Mouse (Mus musculus) embryonic facial prominence, embryonic 14.5 days (tissue): ENCODE measurements around the gene Ush1g. TPM values are rescaled to one million over a fixed set of nuclear protein-coding genes. Genes with fewer than 3 reads are reported as not detected.

Experiments
- ATAC-seq: fragments of 200-750 bp; cut with Nextera tagmentation; 2 replicates; pipeline ENCODE4 v1.8.0; 2017; ENCODE audit warnings: low read depth, moderate number of reproducible peaks, moderate TSS enrichment
- DNase-seq: peaks from one replicate; pipeline ENCODE4 v3.0.0-alpha.2; 2015; ENCODE audit warnings: low spot score
- H3K27ac ChIP-seq: fragments of 300-500 bp; sonication (generic); replicated peaks from 2 replicates; pipeline ENCODE4 v1.5.1; 2014; ENCODE audit warnings: low read depth, mild to moderate bottlenecking, low read length, moderate library complexity
- H3K27me3 ChIP-seq: fragments of 300-500 bp; sonication (generic); replicated peaks from 2 replicates; pipeline ENCODE4 v1.6.1; 2014; ENCODE audit warnings: low read length; ENCODE audit not compliant: control insufficient read depth, insufficient read depth
- H3K36me3 ChIP-seq: fragments of 300-500 bp; sonication (generic); 2 replicates; pipeline ENCODE4 v1.6.1; 2014; ENCODE audit warnings: low read length, mixed read lengths; ENCODE audit not compliant: control insufficient read depth, insufficient read depth
- H3K4me1 ChIP-seq: fragments of 300-500 bp; sonication (generic); 2 replicates; pipeline ENCODE4 v1.6.1; 2014; ENCODE audit warnings: antibody characterized with exemption, low read length; ENCODE audit not compliant: control insufficient read depth, insufficient read depth
- H3K4me2 ChIP-seq: fragments of 300-500 bp; sonication (generic); 2 replicates; pipeline ENCODE4 v1.6.1; 2014; ENCODE audit warnings: low read depth, mild to moderate bottlenecking, low read length, moderate library complexity, mixed read lengths
- H3K4me3 ChIP-seq: fragments of 300-500 bp; sonication (generic); 2 replicates; pipeline ENCODE4 v1.5.1; 2014; ENCODE audit warnings: low read depth, mild to moderate bottlenecking, low read length
- H3K9ac ChIP-seq: fragments of 300-500 bp; sonication (generic); 2 replicates; pipeline ENCODE4 v1.6.1; 2014; ENCODE audit warnings: low read depth, mild to moderate bottlenecking, low read length, moderate library complexity, mixed read lengths
- H3K9me3 ChIP-seq: fragments of 300-500 bp; sonication (generic); 2 replicates; pipeline ENCODE4 v1.6.1; 2016; ENCODE audit warnings: low read length; ENCODE audit not compliant: control insufficient read depth
- WGBS: fragments of 180-500 bp; shearing (Covaris S2); extraction: QIAGEN DNeasy Blood & Tissue Kit; methylation state at CpG from one replicate; pipeline ENCODE4 v1.1.7; 2014; 5-methylcytosine and 5-hydroxymethylcytosine counted together
- polyA plus RNA-seq: library from polyadenylated mRNA; unstranded; fragments of >200 nt; fragmentation: Nextera tagmentation; extraction: Ambion mirVana; gene quantifications from 2 replicates; pipeline ENCODE4 v1.2.1, GENCODE M21; 2014

Gene Ush1g
- polyA plus RNA-seq = not detected in 2 replicates

- peaks cover 77% of the 10 kb centered on the region for H3K27me3 ChIP-seq
- peak; percentile 70 for ATAC-seq
- H3K4me2 ChIP-seq = 0 out of 2 replicates have a peak within 1 kb of the TSS, but pooled peaks have one; percentile 7
- H3K4me1 ChIP-seq = no peaks in the 10 kb centered on the region
- no peaks in the 10 kb centered on the region for H3K9me3 ChIP-seq
- 4% methylated on average over 33 of the region's 35 CpGs for WGBS
- no peaks in the 10 kb centered on the region for H3K36me3 ChIP-seq
- peak within 1 kb of the TSS; percentile 5; the same call in 1 of the 2 replicates for H3K4me3 ChIP-seq
- no peak within 1 kb of the TSS for H3K27ac ChIP-seq
- DNase-seq = peak; percentile 56
- peak within 1 kb of the TSS; percentile 19; the same call in 1 of the 2 replicates for H3K9ac ChIP-seq
These were observed at the start of gene Ush1g for GRCm38 (mm10) chr11:115321906-115322693. TSS of gene Ush1g (minus strand) at chr11:115322041.

DNA sequence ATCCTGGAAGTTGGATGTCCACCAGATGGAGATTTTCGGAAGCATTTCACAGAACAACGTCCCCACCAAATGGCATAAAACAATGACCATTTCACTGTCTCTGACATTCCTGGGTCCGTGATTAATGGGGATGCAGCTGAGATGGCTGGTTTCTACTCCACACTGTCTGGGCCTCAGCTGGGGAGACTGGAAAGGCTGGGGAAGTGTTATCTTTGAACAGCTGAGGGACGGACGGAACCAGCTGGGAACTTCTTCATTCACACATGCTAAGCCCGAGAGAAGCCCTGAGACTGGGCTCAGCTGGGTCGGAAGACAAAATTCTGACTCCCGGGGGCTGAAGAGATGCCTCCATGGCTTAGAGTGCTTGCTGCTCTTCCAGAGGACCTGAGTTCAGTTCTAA is 49.5 kb upstream of the Ush1g start:
- ATAC-seq (no peak), DNase-seq (no peak)
- H3K27me3 ChIP-seq = peaks cover 63% of the 10 kb centered on the region
- WGBS = 64% methylated on average over 8 of the region's 8 CpGs
- H3K36me3 ChIP-seq = no peaks in the 10 kb centered on the region
- H3K27ac ChIP-seq = no peak overlapping the region
- no peak overlapping the region for H3K4me3 ChIP-seq
- no peak overlapping the region; the same call in 1 of the 2 replicates for H3K9ac ChIP-seq
- H3K4me2 ChIP-seq = no peak overlapping the region
- H3K9me3 ChIP-seq = no peaks in the 10 kb centered on the region
- peaks cover 16% of the 10 kb centered on the region; the same call in 1 of the 2 replicates for H3K4me1 ChIP-seq

- no peak overlapping the region for H3K4me3 ChIP-seq
- H3K4me1 ChIP-seq = peaks cover 18% of the 10 kb centered on the region; the same call in 1 of the 2 replicates
- DNase-seq (no peak), ATAC-seq (no peak)
- no peak overlapping the region for H3K4me2 ChIP-seq
- H3K9me3 ChIP-seq = no peaks in the 10 kb centered on the region
- WGBS = 61% methylated on average over 7 of the region's 7 CpGs
- H3K27ac ChIP-seq = no peak overlapping the region
- no peaks in the 10 kb centered on the region for H3K36me3 ChIP-seq
- no peak overlapping the region for H3K9ac ChIP-seq
- H3K27me3 ChIP-seq = peaks cover 64% of the 10 kb centered on the region
These were observed 48.5 kb upstream of the Ush1g start for GRCm38 (mm10) chr11:115370368-115370767.

- Histone ChIP-seq H3K9ac (peak within 1 kb of the TSS; percentile 62), H3K9me3 (no peaks in the 10 kb centered on the region), H3K4me3 (peak within 1 kb of the TSS; percentile 46), H3K27ac (no peak within 1 kb of the TSS), H3K4me1 (peaks cover 12% of the 10 kb centered on the region; the same call in 1 of the 2 replicates), H3K36me3 (no peaks in the 10 kb centered on the region), H3K4me2 (peak within 1 kb of the TSS; percentile 79), H3K27me3 (peaks cover 47% of the 10 kb centered on the region)
- 1% methylated on average over 14 of the region's 39 CpGs for WGBS
- ATAC-seq (peak; percentile 68), DNase-seq (peak; percentile 86)
These were observed 45.6 kb upstream of the Ush1g start, which contains the start of gene Hid1 for GRCm38 (mm10) chr11:115367395-115367944. TSS of gene Hid1 (minus strand) at chr11:115367756.

GRCm38 (mm10) chr11:115366706-115367394 is 45.0 kb upstream of the Ush1g start:
- H3K9me3 ChIP-seq = no peaks in the 10 kb centered on the region
- no peaks in the 10 kb centered on the region for H3K36me3 ChIP-seq
- DNase-seq (no peak), ATAC-seq (peak; percentile 38; the same call in 1 of the 2 replicates)
- H3K4me2 ChIP-seq = peak overlapping the region; percentile 79
- H3K9ac ChIP-seq = peak overlapping the region; percentile 62
- peaks cover 47% of the 10 kb centered on the region for H3K27me3 ChIP-seq
- no peak overlapping the region for H3K27ac ChIP-seq
- 3% methylated on average over 20 of the region's 28 CpGs for WGBS
- peak overlapping the region; percentile 46 for H3K4me3 ChIP-seq
- H3K4me1 ChIP-seq = peaks cover 12% of the 10 kb centered on the region; the same call in 1 of the 2 replicates

DNA sequence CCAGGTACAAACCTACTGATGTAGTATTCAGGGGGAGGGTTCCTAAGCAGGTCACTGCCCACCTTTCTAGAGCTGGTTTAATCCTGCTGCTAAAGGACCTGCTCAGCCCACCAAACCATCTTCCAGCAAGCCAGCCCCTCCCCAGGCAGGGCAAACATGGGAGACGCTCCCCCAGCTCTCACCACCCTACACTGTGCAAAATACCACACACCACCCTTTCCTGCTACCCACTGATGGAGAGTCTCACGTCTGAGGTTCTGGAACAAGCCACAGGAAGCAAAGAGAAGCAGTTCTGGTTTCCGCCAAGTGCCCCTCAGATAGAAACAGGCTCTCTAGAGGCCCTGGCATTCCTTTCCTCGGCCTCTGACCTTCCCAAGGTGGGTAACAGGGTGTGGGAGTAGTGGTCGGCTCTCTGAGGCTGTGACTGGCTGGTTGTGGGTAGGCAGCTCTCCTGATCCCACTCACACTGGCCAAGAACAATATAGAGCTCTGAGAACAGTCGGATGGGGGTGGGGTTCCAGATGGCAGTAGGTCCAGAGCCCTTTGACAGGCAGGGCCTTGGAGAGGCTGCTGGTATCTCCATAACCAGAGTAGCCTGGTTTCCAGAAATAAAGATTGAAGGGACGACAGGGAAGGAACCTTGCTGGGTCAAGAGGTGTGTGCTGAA is 44.3 kb upstream of the Ush1g start:
- ATAC-seq (peak; percentile 27; the same call in 1 of the 2 replicates), DNase-seq (no peak)
- Histone ChIP-seq H3K4me2 (peak overlapping the region; percentile 79; the same call in 1 of the 2 replicates), H3K27ac (no peak overlapping the region), H3K9me3 (no peaks in the 10 kb centered on the region), H3K36me3 (no peaks in the 10 kb centered on the region), H3K4me3 (peak overlapping the region; percentile 46; the same call in 1 of the 2 replicates), H3K9ac (no peak overlapping the region), H3K4me1 (peaks cover 12% of the 10 kb centered on the region; the same call in 1 of the 2 replicates), H3K27me3 (peaks cover 47% of the 10 kb centered on the region)
- 35% methylated on average over 7 of the region's 7 CpGs for whole genome bisulfite sequencing

- no peak overlapping the region for H3K9ac ChIP-seq
- 86% methylated on average over 3 of the region's 3 CpGs for WGBS
- H3K36me3 ChIP-seq = no peaks in the 10 kb centered on the region
- no peak overlapping the region for H3K4me3 ChIP-seq
- no peaks in the 10 kb centered on the region for H3K9me3 ChIP-seq
- H3K27ac ChIP-seq = no peak overlapping the region
- DNase-seq (no peak), ATAC-seq (no peak)
- peaks cover 12% of the 10 kb centered on the region; the same call in 1 of the 2 replicates for H3K4me1 ChIP-seq
- no peak overlapping the region for H3K4me2 ChIP-seq
- H3K27me3 ChIP-seq = peaks cover 40% of the 10 kb centered on the region
These were observed 42.3 kb upstream of the Ush1g start for GRCm38 (mm10) chr11:115364136-115364535.

DNA sequence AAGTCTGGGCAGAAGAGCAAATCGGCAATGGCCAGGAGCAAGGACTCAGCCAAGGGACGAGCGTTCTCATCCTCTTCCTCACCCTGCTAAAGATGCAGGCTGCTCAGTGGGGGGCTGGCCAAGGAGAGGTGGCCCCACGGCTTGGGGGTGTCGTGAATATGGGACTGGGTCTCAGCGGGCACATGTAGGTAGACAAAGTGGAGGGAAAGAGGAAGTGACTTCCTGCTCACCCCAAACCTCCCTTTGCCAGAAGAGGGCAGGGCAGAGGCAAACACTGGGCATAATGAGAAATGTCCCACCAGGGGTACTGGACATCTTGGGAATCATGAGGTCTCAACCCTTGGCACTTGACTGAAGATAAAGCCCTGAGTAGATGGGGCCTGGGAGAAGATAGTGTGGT is 37.9 kb upstream of the Ush1g start:
- no peaks in the 10 kb centered on the region for H3K9me3 ChIP-seq
- 59% methylated on average over 6 of the region's 6 CpGs for WGBS
- no peak overlapping the region for H3K4me3 ChIP-seq
- H3K4me2 ChIP-seq = no peak overlapping the region
- no peak overlapping the region for H3K27ac ChIP-seq
- 0 out of 2 replicates have a peak, but pooled peaks cover 3% of the 10 kb centered on the region for H3K4me1 ChIP-seq
- H3K9ac ChIP-seq = no peak overlapping the region
- DNase-seq = no peak
- ATAC-seq = no peak
- H3K36me3 ChIP-seq = no peaks in the 10 kb centered on the region
- H3K27me3 ChIP-seq = peaks cover 4% of the 10 kb centered on the region
